Mouse (Mus musculus) cortical plate, adult 2 months (tissue): ENCODE measurements around the gene 0610010K14Rik.

ENCODE experiments used
- CTCF ChIP-seq: fragments of 200-500 bp; IDR thresholded peaks from 2 replicates; pipeline ENCODE4 v1.5.1; 2011; ENCODE audit warnings: mild to moderate bottlenecking, control low read depth, low read length; ENCODE audit not compliant: insufficient read depth; ENCODE audit errors: extremely low read depth
- POLR2A ChIP-seq: fragments of 200-500 bp; IDR thresholded peaks from 2 replicates; pipeline ENCODE4 v1.6.1; 2011; ENCODE audit warnings: mild to moderate bottlenecking, low read length, control low read depth; ENCODE audit not compliant: insufficient read depth; ENCODE audit errors: extremely low read depth

GRCm38 (mm10) chr11:70215301-70215700, 22.4 kb downstream of the 0610010K14Rik start:
- TF ChIP-seq CTCF (no peak), POLR2A (no peak)
